Mouse (Mus musculus): ENCODE results near the gene Try5. TPM values are rescaled to one million over a fixed set of nuclear protein-coding genes. Genes with fewer than 3 reads are reported as not detected.
"Not testable (repeated sequence)": the region's sequence is repeated elsewhere in the genome, so short reads cannot be mapped to it uniquely, and the experiment has no call there.

Try5 gene
- not detected in 2 replicates for polyA plus RNA-seq (2016; fragmentation: Nextera tagmentation; extraction: Ambion mirVana)

DNA sequence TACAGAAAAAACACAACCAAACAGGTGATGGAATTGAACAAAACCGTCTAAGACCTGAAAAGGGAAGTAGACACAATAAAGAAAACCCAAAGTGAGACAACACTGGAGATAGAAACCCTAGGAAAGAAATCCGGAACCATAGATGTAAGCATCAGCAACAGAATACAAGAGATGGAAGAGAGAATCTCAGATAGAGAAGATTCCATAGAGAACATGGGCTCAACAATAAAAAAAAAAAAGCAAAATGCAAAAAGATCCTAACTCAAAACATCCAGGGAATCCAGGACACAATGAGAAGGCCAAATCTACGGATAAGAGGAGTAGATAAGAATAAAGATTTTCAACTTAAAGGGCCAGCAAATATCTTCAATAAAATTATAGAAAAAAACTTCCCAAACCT, at the start of gene Try5:
Gene Try5, minus strand, starts transcription at position 101 of the 400 bp plus-strand sequence.
- WGBS: 83% methylated on average over 3 of the region's 3 CpGs
- H3K4me1 ChIP-seq; H3K9me3 ChIP-seq (replicated peaks); H3K27me3 ChIP-seq (ENCODE audit: low read depth, poor library complexity, severe bottlenecking); H3K27ac ChIP-seq; DNase-seq (ENCODE audit: low spot score); H3K4me3 ChIP-seq; H3K36me3 ChIP-seq: not testable (repeated sequence)

DNA sequence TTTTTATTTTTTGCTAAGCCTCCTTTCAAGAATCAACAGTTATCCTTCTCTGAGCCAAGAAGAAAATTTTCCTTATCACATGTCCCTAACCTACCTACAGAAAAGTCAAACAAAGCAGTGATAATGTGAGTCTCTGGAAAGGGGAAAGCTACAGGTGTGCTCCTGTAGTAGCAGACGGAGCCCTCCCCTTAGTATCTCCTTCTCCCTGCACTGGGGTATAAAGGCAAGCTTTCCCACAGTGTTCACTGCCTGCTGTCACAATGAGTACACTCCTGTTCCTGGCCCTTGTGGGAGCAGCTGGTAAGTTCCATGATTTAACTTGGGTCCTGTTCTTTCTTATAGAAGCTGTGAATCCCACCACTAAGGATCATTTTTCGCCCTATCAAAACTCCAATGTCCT, 37.3 kb upstream of the Try5 start, which contains the start of gene Try10:
Gene Try10, plus strand, starts transcription at position 174 of the 400 bp plus-strand sequence.
- Histone ChIP-seq H3K4me3 (no peak within 1 kb of the TSS), H3K4me1 (no peaks in the 10 kb centered on the region), H3K9me3 (replicated peaks) (no peaks in the 10 kb centered on the region), H3K27me3 (ENCODE audit: low read depth, poor library complexity, severe bottlenecking) (no peaks in the 10 kb centered on the region), H3K27ac (no peak within 1 kb of the TSS), H3K36me3 (no peaks in the 10 kb centered on the region)
- WGBS: 83% methylated on average over 2 of the region's 2 CpGs
- DNase-seq (ENCODE audit: low spot score): no peak

DNA sequence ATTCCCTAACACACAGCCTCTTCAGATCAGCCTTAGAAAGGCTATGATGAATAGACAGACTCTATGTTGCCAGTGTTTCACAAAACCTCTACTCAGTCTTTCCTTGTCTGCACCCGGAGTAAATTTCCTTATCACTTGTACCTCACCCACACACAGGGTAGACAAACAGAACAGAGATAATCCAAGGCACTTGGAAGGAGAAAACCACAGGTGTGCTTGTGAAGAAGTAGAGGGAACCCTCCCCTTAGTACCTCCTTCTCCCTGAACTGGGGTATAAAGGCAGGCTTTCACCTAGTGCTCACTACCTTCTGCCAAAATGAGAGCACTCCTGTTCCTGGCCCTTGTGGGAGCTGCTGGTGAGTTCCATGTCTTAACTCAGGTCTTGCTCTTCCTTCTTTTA, 14.7 kb downstream of the Try5 start, which contains the start of gene Try4:
Gene Try4, plus strand, starts transcription at position 301 of the 400 bp plus-strand sequence.
- Histone ChIP-seq H3K36me3 (no peaks in the 10 kb centered on the region), H3K4me3 (no peak within 1 kb of the TSS), H3K9me3 (replicated peaks) (no peaks in the 10 kb centered on the region), H3K4me1 (no peaks in the 10 kb centered on the region), H3K27ac (no peak within 1 kb of the TSS), H3K27me3 (ENCODE audit: low read depth, poor library complexity, severe bottlenecking) (no peaks in the 10 kb centered on the region)
- DNase-seq (ENCODE audit: low spot score): no peak
- WGBS: 95% methylated on average over 1 of the region's 1 CpGs

DNA sequence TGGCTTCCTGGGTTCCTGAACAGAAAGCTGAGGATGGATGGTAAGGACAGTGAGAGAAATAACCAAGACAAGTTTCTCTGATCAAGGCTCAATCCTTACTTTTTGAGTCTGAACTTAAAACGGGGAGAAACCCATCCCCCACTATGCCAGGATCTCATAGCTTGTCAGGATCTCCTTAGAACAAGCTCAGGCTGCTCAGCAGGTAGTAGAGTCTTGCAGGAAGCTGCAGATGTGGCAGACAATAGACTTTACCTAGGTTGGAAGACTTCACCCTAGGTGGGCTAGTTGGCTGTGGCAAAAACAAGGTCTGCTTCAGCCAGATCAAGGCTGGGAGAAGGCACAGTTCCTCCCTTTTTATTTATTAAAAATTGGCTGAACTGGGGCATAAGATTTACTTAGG, 18.4 kb downstream of the Try5 start:
- no peaks in the 10 kb centered on the region for H3K9me3 ChIP-seq (replicated peaks)
- 24% methylated on average over 1 of the region's 1 CpGs for WGBS

DNA sequence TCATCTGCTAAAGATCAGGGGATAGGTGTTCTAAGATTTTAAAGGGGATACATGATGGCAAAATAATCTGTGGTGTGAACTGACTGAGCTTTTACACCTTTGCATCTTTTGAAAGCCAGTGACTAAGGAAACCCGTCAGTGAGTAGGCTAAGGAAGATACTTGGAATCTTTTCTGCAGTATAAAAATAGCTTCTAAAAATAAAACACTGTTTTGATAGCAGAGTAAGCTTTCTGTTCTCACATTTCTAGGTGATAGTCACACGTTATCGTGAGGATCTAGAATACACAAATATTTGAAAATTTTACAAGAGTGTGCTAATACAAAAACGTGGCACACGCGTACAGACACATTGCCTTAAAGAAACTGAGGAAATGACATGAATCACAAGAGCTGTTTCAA, 50.5 kb downstream of the Try5 start:
- Histone ChIP-seq H3K36me3 (no peaks in the 10 kb centered on the region), H3K4me1 (no peaks in the 10 kb centered on the region), H3K27me3 (ENCODE audit: low read depth, poor library complexity, severe bottlenecking) (no peaks in the 10 kb centered on the region), H3K4me3 (no peak overlapping the region), H3K9me3 (replicated peaks) (no peaks in the 10 kb centered on the region), H3K27ac (no peak overlapping the region)
- DNase-seq (ENCODE audit: low spot score): no peak
- WGBS: 93% methylated on average over 6 of the region's 6 CpGs

More for the DNA sequence above, 18.4 kb downstream of the Try5 start:
- Histone ChIP-seq H3K27ac (no peak overlapping the region), H3K27me3 (ENCODE audit: low read depth, poor library complexity, severe bottlenecking) (no peaks in the 10 kb centered on the region), H3K36me3 (no peaks in the 10 kb centered on the region), H3K4me1 (no peaks in the 10 kb centered on the region), H3K4me3 (no peak overlapping the region)
- no peak for DNase-seq (ENCODE audit: low spot score)

DNA sequence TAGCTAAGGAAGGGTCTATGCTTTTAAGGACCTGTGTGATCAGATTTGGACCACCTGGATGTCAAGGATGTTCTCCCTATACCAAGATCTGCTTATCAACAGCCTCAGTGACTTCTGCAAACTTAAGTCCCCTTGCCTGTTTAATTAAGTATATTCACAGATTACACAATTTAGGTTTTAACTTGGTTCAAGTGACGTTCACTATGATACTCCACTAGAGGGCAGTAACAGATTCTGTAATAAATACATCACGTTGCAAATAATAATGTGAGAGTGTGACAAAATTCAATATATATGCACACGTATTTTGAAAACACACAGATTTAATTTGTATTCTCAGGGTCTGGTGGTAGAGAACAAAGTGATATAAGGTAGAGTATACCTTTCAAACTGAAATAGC, 53.8 kb downstream of the Try5 start:
- Histone ChIP-seq H3K4me1 (no peaks in the 10 kb centered on the region), H3K27me3 (ENCODE audit: low read depth, poor library complexity, severe bottlenecking) (no peaks in the 10 kb centered on the region), H3K36me3 (no peaks in the 10 kb centered on the region), H3K27ac (no peak overlapping the region), H3K9me3 (replicated peaks) (no peaks in the 10 kb centered on the region), H3K4me3 (no peak overlapping the region)
- no peak for DNase-seq (ENCODE audit: low spot score)
- WGBS: 58% methylated on average over 3 of the region's 3 CpGs

Other genes starting within 250 kb of the Try5 start
- gene Try4, start 14.6 kb downstream of the Try5 start, polyA plus RNA-seq (2016; fragmentation: Nextera tagmentation; extraction: Ambion mirVana): not detected in 2 replicates
- not detected in 2 replicates for gene Try10, start 37.3 kb upstream of the Try5 start, polyA plus RNA-seq (2016; fragmentation: Nextera tagmentation; extraction: Ambion mirVana)
- not detected in 2 replicates for gene Prss3, start 60.8 kb upstream of the Try5 start, polyA plus RNA-seq (2016; fragmentation: Nextera tagmentation; extraction: Ambion mirVana)
- not detected in 2 replicates for gene Gm5771, start 75.5 kb upstream of the Try5 start, polyA plus RNA-seq (2016; fragmentation: Nextera tagmentation; extraction: Ambion mirVana)
- gene Gm10334, start 129.3 kb upstream of the Try5 start, polyA plus RNA-seq (2016; fragmentation: Nextera tagmentation; extraction: Ambion mirVana): not detected in 2 replicates
- not detected in 2 replicates for gene Prss1, start 142.1 kb upstream of the Try5 start, polyA plus RNA-seq (2016; fragmentation: Nextera tagmentation; extraction: Ambion mirVana)
- gene Prss2, start 204.9 kb upstream of the Try5 start, polyA plus RNA-seq (2016; fragmentation: Nextera tagmentation; extraction: Ambion mirVana): not detected in 2 replicates